Mouse (Mus musculus) E14TG2a.4 (cell line): ENCODE measurements around the gene Sbk2.
A peak's percentile ranks its signal among the peaks of the same experiment; 100 is the strongest.

Experiments used
- H3K27me3 ChIP-seq: 2 replicates; pipeline ENCODE4 v1.6.1; 2014; ENCODE audit warnings: low read length, control low read depth; ENCODE audit not compliant: insufficient read depth
- H3K36me3 ChIP-seq: 2 replicates; pipeline ENCODE4 v1.6.1; 2014; ENCODE audit warnings: low read length, control low read depth; ENCODE audit not compliant: insufficient read depth
- H3K4me1 ChIP-seq: replicated peaks from 2 replicates; pipeline ENCODE4 v1.6.1; 2014; ENCODE audit warnings: low read depth, low read length, control low read depth
- H3K4me3 ChIP-seq: replicated peaks from 2 replicates; pipeline ENCODE4 v1.5.1; 2014; ENCODE audit warnings: mild to moderate bottlenecking, low read length
- H3K9me3 ChIP-seq: 2 replicates; pipeline ENCODE4 v1.6.1; 2014; ENCODE audit warnings: low read length, control low read depth
- CTCF ChIP-seq: conservative IDR thresholded peaks from 2 replicates; pipeline ENCODE4 v1.5.1; 2014; ENCODE audit warnings: low read length
- NANOG ChIP-seq: IDR thresholded peaks from 2 replicates; pipeline ENCODE4 v1.6.1; 2014; ENCODE audit warnings: borderline replicate concordance, low read length, mixed read lengths
- POU5F1 ChIP-seq: IDR thresholded peaks from 2 replicates; pipeline ENCODE4 v1.6.1; 2014; ENCODE audit warnings: low read length, borderline replicate concordance

Gene Sbk2

GRCm38 (mm10) chr7:4926849-4927248 is 37.4 kb downstream of the Sbk2 start:
- TF ChIP-seq CTCF, result no peak
- no peak for TF ChIP-seq POU5F1
- no peak for TF ChIP-seq NANOG
- peaks cover 62% of the 10 kb centered on the region for H3K4me1 ChIP-seq
- no peaks in the 10 kb centered on the region for H3K9me3 ChIP-seq
- peaks cover 48% of the 10 kb centered on the region for H3K27me3 ChIP-seq
- no peaks in the 10 kb centered on the region for H3K36me3 ChIP-seq
- no peak overlapping the region for H3K4me3 ChIP-seq

DNA sequence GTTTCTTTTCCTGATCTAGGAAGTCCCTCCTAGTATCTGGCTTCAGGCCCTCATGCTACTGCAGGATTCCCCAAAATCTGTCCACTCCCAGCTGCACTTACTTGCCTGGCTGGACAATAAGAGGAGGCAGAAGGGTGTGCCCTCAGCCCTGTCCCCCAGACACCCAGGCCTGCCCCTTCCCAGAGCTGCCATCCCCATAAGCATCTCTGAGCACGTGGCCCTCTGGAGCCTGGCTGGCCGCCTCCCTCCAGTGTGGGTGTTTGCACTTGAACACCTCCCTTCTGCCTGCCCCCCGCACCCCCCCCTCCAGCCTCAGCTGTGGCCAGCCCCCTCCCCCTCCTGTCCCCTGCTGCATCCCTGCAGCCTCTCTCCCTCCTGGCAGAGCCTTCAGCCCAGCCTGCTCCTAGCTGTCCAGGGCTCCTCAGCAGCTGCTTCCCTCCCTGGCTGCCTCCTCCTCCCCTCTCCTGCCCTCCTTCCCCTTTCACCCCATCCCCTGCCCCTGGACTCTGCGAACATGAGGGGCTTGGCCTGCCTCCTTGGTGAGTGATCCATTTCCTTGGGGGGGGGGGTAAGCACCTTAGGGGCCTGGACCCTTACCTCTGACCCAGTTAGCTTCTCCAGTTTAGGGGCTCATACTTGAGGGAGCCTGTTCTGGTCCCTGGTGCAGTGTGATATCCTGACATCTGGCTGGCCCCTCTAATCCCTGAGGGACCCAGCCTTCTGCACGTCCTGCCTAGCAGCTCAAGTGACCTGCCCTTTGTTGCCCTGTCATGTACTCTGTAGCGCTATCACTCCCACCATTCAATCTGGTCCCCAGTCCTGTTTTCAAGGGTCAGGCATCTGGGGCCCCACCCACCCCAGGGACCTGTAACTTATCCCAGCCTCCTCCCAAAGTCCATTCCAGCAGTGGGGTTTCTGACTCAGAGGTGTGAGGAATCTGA is 38.5 kb downstream of the Sbk2 start, which contains the start of gene Ssc5d:
Gene Ssc5d (plus strand): TSS at position 345 of the 941 bp plus-strand sequence.
- H3K4me3 ChIP-seq, result peak within 1 kb of the TSS; percentile 74; the same call in 1 of the 2 replicates
- TF ChIP-seq NANOG (no peak), CTCF (no peak), POU5F1 (no peak)
- no peaks in the 10 kb centered on the region for H3K9me3 ChIP-seq
- H3K27me3 ChIP-seq, result peaks cover 48% of the 10 kb centered on the region
- no peaks in the 10 kb centered on the region for H3K36me3 ChIP-seq
- peaks cover 73% of the 10 kb centered on the region for H3K4me1 ChIP-seq

DNA sequence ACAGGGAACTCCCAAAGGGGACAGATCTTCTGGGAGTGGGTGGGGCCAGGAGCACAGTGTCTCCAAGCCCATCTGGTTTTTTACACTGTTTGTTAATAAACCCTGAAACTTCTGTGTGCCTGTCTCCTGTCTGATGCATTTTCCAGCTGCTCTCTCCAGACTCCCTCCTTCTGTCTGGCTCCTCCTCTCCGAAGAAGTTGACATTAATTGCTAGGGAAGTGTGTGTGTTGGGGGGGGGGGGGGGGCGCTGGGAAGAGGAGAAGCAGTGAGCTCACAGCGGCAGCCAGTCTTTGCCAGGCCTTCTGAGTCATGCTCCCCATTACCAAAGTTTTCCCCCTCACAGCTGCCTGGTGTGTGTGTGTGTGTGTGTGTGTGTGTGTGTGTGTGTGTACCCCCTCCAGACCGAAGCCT is 39.3 kb downstream of the Sbk2 start:
- Histone ChIP-seq H3K4me3 (0 out of 2 replicates have a peak overlapping the region, but pooled peaks have one; percentile 74), H3K36me3 (peaks cover under 1% of the 10 kb centered on the region; the same call in 1 of the 2 replicates), H3K4me1 (peaks cover 78% of the 10 kb centered on the region), H3K9me3 (no peaks in the 10 kb centered on the region), H3K27me3 (peaks cover 48% of the 10 kb centered on the region)
- TF ChIP-seq POU5F1 (no peak), NANOG (no peak), CTCF (no peak)

DNA sequence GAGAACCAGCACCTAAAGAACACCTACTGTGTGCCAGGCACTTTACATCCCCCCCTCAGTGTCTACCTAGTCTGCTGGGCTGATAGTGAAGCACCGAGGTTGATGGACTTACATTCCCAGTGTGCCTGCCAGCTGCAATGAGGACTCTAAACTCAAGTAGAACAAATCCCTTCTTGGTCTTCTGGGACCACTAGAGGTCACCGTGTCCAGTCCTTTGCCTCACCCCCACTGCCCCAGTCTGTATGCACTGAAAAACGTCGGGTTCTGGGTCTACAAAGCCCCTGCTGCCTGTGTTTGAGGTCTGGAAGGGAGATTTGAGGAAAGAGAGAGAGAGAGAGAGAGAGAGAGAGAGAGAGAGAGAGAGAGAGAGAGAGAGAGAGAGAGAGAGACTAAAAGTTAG is 39.7 kb downstream of the Sbk2 start:
- Histone ChIP-seq H3K4me1 (peaks cover 79% of the 10 kb centered on the region), H3K36me3 (peaks cover 4% of the 10 kb centered on the region; the same call in 1 of the 2 replicates), H3K27me3 (peaks cover 48% of the 10 kb centered on the region), H3K9me3 (no peaks in the 10 kb centered on the region), H3K4me3 (peak overlapping the region; percentile 74)
- TF ChIP-seq NANOG (no peak), POU5F1 (no peak), CTCF (no peak; the same call in 1 of the 2 replicates)

DNA sequence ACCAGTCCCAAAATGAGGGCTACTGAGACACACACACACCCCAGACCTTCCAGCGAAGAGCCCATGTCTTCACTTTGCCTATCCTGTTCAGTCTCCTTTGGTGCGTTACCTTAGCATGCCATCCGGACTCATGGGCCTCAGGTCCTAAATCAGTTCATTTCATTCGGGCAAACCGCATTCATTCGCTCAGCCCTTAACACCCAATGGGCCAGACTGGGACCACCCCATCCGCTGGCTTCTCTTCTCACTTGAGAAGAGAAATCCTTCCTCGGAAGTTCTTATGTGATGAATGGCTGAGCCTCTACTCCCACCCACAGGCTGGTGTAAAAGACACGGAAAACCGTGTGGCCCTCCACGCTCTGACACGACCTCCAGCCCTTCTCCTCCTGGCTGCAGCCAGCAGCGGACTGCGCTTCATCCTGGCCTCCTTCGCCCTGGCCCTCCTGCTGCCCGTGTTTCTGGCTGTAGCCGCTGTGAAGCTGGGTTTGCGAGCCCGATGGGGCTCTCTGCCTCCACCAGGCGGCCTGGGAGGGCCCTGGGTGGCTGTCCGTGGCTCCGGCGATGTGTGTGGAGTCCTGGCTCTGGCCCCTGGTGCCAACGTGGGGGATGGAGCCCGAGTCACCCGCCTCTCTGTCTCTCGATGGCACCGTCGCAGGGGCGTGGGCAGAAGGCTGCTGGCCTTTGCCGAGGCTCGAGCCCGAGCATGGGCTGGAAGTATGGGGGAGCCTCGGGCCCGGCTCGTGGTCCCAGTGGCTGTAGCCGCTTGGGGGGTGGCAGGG is 40.4 kb downstream of the Sbk2 start:
- TF ChIP-seq POU5F1, result no peak
- no peak for TF ChIP-seq CTCF
- TF ChIP-seq NANOG, result no peak
- peaks cover 85% of the 10 kb centered on the region for H3K4me1 ChIP-seq

GRCm38 (mm10) chr7:4922931-4923565 is 41.2 kb downstream of the Sbk2 start:
- Histone ChIP-seq H3K27me3 (peaks cover 41% of the 10 kb centered on the region), H3K4me3 (peak overlapping the region; percentile 74), H3K4me1 (peaks cover 92% of the 10 kb centered on the region), H3K9me3 (no peaks in the 10 kb centered on the region), H3K36me3 (peaks cover 15% of the 10 kb centered on the region)
- TF ChIP-seq CTCF, result peak; percentile 19; the same call in 1 of the 2 replicates
- no peak for TF ChIP-seq NANOG
- TF ChIP-seq POU5F1, result no peak

More for the DNA sequence above, 40.4 kb downstream of the Sbk2 start:
- Histone ChIP-seq H3K9me3 (no peaks in the 10 kb centered on the region), H3K36me3 (peaks cover 7% of the 10 kb centered on the region), H3K27me3 (peaks cover 45% of the 10 kb centered on the region), H3K4me3 (peak overlapping the region; percentile 74)

GRCm38 (mm10) chr7:4922508-4922907 is 41.7 kb downstream of the Sbk2 start:
- H3K4me3 ChIP-seq, result peak overlapping the region; percentile 74
- no peaks in the 10 kb centered on the region for H3K9me3 ChIP-seq
- peaks cover 20% of the 10 kb centered on the region for H3K36me3 ChIP-seq
- TF ChIP-seq NANOG (no peak), CTCF (no peak)
- peaks cover 36% of the 10 kb centered on the region for H3K27me3 ChIP-seq
- peaks cover 97% of the 10 kb centered on the region for H3K4me1 ChIP-seq
